Mouse (Mus musculus) mouse embryonic stem cell (cell line): ENCODE measurements at regions not wholly inside any gene's neighbourhood (a gene's known extent, or its start where the extent isn't known, plus 50 kb on each side); places are given as distances from the start of the nearest gene placed in this dataset.

Experiments used
- in situ Hi-C, 2 experiments: fragments of 300-500 bp; cut with MboI; formaldehyde crosslinking; loops; 1 replicate in 1 of 2; 3 replicates in 1 of 2; pipeline ENCODE4 v1.14.3; 2019 to 2020; ENCODE audit warnings: low sequenced_read_pairs in 2 of 2, low pct_unique_long_range_greater_than_20kb in 1 of 2, mixed read lengths in 1 of 2; ENCODE audit not compliant: unreplicated experiment in 1 of 2

DNA sequence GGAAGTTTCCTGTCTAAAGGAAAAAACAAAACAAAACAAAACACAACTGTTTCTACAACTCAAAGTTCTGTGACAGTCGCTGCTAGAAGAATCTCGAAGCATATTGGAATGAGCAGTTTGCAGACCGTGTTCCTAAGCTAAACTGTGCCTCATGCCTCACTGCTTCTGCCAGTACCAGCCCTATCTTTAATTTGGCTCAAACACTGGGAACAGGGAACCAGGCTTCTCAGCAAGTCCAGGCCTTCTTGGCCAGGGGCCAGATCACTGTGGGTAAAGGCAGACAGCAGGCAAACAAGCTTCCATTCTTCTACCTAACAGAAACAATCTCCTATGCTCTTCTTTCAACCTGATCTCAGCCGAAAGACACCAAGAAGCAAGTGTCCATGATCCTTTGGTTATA, 56.5 kb downstream of the Tmsb4x start:
- in situ Hi-C loops = no loop called here

DNA sequence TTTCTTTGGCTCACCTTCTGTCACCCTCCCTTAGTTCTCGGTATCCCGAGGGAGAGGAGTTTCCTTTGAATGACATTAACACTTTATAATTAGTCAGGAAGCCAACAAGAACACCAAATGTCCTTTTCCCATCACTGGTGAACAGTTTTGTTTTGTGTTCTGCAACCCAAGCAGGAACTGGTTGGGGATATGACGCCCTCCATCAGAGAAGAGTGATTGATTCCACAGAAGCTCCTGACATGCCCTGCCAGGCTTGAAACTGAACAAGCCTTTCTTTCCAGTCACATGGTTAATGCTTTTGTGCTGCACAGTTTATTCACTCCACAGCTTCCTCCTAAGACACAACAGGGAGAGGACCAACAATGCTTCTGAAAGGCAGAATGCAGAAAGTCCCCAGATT, 57.8 kb downstream of the Tmsb4x start:
- in situ Hi-C loops = no loop called here

DNA sequence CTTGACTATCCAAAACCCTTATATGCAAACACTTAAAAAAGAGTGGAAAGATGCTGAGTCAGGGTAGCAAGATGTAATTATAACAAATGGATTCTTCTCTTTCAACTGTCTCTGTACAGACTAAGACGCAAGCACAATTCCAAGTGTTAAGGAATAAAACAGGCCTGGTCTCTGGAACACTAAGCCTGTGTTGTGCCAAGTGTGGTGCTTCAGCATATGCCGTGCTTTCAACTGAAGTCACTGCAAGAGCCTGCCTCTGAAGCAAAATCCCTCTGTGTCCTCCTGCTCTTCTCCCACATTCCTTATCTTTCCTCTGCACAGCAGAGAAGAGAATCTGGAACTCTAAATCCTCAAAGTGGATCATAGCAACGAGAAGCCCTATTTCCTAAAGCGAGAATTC, 59.7 kb downstream of the Tmsb4x start:
- in situ Hi-C loops = no loop called here

DNA sequence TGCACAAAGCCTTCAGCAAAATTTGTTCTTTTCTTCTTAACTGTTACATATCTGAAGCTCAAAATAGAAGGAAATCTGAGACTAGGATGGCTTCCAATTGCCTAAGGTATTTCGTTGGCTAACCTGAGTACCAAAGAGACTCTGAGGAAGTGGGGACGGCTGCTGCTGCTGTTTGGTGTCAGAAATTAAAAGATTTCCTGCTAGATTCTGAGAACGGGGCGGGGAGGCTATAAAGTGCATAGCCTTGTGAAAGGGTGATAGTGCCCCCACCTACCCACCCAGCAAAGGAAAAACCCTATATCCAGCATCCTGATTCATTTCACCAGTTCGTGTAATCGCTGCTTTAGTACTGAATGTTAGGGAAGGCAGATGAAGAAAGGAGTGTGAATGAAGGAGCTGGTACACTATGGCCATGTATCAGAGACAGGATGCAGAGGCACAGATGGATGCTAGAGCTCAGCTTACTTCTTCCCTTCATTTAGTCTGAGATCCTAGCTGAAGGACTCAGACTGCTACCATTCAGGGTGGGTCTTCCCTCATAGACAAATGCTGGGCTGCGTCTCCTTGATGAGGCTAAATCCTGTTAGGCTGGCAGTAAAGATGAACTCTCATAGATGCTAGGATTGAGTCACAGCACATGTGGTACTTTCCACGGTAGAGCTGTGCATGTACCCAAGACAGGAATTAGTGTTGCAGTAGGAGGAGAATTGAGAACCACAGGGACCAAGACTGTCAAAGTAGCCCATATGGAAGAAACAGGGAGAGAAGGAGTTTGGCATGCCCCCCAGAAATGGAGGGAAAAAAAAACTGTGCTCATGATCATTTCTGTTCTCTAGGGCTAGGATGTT, 62.4 kb downstream of the Tmsb4x start:
- in situ Hi-C loops = no loop called here

DNA sequence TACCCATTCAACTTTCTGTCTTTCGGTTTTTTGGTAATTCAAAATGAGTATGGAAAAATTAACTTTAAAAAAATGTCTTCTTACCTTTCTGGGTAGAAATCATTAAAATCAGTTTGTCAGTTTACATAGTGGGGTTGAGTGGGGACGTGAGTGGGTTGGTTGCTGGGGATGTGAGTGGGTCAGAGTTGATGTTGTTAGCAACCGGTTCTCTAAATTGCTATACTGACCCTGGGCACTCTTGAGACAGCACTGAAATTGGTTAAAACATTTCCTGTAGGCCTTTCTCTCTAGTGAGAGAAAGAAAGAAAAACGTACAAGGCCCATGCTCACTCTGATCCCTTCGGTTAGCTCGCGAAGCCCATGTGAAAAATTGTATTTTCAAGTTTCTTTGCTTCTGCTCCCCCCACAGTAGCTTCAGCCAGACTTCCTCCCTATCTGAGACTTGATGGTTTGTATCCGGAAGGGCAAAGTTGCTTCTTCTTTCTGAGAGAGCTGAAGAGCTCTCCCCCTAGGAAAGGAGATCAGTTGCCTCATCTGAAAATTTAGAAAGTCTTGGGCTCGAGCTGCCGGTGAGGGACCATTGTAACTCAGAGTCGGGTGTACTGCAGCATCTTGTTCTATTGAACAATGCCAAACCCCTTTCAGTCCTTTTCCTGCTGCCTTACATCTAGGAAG, 63.5 kb downstream of the Tmsb4x start:
- in situ Hi-C loops = no loop called here

DNA sequence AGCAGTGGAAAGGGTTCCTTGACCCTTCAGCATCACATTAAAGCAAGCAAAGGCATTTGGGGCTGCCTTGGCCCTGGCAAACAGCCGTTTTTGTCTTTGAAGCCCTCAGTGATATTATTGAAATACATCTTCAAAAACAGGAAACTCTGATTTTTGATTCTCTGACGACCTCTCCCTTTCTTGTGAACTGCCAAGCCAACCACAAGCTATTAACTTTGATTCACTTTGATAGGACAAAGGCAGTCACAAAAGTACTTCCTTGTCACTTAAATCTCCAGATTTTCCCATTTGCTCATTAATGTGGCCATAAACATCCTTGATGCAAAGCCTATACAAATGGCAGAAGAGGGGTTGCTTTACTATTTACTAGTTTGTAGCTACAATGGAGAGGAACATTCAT, 70.0 kb downstream of the Tmsb4x start:
- in situ Hi-C loops = no loop called here

DNA sequence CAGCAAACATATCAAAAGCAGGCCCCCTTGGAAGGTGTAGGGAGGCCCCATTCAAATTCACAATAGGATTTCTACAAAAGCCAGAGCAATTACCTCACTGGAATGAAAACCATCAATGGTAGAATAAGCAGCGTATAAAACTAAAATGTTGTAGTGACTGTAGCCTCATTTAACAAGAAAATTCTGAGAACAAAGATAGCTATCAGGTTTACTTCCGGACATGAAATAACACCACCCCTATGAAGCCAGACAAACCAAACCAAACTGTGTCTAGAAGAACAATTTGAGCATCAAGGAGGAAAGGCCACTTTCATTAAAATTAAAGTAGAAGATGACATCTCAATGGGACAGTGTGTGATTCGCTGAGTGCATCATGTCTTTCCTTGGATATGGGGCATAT, 74.9 kb downstream of the Tmsb4x start:
- in situ Hi-C loops = no loop called here

DNA sequence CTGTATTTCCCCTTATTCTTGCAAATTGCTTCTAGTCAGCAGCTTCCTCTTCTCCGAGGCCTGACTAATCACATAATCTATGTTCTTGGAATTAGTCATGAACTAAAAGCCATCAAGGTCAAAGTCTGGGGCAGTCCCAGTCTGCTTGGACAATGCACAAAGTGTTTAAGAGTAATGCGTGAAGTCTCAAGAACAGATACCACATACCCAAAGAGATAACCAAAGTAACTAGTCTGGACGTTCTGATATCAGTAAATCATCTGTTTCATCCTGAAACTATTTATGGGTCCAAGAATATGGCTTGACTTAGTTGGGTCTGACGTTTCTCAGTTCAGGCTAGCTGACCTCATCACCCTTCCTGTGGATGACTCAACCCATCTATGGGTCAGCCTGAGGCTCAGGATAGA, 76.1 kb downstream of the Tmsb4x start:
- in situ Hi-C loops = no loop called here

DNA sequence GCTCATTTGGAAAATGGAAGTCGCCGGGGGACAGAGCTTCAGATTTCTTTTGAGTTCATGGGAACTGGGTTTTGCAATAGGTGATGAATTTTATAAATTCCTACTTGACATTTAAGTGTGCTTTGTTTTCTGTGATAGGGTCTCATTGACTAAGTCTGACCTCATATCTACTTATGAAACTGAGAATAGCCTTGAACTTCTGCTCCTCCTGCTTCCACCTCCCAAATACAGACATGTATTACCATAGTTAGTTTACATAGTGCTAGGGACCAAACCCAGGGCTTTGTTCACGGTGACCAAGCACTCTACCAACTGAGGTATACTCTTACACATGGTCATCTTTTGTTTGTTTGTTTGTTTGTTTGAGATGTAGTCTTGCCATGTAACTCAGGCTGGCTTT, 77.8 kb downstream of the Tmsb4x start:
- in situ Hi-C loops = no loop called here

DNA sequence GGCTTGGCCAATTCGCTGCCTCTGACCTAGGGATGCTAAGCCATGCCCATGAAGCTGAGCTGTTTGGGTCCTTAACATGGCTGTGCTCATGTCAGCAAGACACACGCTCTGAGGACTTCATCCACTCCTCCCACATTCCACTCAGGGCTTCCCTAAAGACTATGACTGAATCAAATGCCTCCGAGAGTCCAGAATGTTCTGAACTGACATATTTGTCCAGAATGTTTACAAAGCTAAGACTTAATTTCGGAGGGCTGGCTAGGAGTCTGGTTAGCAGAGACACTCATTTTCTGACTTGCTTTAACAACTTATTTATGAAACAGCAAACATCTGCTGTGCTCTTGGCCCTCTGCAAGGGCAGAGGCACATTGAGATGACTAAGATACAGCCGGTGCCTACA, 78.5 kb downstream of the Tmsb4x start:
- in situ Hi-C loops = no loop called here

DNA sequence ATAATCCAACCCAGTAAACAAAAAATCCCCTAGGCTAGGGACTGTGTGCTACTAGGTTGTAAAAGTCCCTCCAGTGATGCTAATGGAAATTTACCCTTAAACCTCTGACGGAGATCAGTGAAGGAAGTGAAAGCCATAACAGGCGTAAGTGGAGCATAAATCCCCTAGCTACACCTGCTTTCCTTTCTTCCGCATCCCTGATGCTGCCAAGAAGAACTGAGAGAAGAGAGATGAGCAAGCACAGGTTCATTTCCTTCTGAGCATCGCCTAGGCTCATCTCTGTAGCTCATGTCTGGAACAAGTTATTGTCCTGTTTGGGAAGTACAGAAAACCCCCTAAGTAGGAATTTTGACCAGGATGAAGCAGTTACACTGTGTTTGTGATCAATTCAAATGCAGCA, 89.8 kb downstream of the Tmsb4x start:
- in situ Hi-C loops = no loop called here

DNA sequence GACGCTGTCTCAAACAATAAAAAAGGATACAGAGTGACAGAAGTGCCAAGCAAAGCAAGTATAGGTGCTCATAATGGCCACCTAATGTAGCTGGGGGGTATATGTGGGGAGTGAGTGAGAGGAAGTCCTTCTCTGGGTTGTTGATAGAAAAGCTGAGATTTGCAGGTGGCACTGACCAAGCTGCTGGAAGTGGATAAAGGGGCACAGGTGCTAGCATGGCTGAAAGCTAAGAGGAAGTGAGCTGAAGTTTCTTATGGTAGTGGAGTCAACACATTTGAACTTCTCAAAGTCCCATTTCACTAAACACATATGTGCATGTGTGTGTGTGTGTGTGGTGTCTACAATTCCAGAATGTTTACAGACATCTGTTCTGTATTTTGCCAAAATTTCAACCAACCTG, 94.0 kb downstream of the Tmsb4x start:
- in situ Hi-C loops = no loop called here

DNA sequence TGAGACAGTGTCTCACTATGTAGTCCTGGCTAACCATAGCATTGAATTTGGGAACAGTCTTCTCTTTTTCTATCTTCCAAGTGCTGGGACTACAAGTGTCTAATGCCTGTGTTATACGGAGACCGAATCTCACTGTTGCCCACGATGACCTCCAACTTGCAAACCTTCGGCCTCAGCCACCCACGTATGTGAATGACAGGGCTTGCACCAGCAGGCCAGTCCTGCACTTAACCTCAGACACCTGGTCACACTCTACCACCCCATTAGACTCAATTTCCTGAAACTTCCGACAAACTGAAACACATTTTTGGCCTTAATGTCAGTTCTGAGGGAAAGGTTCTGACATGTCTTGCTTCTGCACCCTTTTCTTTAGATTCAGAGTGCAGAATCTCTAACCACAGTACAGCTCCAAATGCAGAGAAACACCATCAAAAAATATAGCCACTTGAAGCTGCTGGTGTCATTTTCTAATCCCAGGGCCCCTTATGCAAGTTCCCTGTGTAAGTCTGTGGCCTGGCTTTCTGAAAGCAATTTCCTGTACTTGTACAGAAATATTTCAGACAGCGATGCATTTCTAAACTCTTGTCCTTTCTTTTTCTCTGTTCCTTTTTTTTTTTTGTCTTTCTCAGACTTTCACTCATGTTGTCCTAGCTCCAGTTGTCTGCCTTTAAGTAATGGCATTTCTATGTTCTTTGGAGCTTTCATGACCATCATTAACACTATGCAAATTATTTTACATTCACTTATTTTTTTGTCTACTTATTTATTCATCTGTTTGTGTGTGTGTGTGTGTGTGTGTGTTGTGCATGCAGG, 97.8 kb downstream of the Tmsb4x start:
- in situ Hi-C loops = no loop called here

DNA sequence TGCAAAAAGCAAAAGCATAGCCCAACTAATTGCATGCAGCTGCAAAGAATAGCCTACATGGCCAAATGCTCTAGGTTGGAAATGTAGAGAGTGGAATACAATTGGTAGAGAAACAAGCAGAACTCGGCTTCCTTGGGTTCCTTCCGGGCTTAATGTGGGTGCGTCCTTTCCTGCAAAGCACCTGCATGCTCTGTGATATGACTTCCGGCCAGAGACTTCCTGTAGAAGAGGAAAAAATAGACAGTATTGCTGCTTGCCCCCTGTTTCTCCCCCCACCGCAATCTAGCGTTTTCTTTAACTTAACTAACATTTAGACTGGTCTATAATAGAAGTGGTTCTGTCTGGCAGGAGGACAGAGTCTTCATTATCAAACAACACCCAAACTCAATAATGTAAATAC, 100.8 kb downstream of the Tmsb4x start:
- in situ Hi-C loops = no loop called here

DNA sequence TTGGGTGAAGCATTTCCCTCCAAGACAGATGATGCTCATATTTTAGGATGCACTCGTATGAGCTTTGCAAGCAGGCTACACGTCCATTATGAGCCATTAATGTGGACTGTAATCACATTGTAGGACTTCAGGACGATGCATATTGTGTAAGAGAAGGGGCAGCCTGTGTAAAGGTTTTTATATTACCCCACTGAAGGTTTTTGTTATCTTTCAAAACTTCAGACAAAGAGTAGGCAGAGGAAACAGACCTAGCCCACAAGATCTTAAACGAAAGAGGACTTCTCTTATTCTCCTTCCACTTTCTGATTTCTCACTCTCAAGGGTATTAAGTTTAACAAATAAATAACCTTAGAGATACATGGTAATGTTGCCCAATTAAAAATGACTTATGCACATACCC, 101.6 kb downstream of the Tmsb4x start:
- in situ Hi-C loops = no loop called here

DNA sequence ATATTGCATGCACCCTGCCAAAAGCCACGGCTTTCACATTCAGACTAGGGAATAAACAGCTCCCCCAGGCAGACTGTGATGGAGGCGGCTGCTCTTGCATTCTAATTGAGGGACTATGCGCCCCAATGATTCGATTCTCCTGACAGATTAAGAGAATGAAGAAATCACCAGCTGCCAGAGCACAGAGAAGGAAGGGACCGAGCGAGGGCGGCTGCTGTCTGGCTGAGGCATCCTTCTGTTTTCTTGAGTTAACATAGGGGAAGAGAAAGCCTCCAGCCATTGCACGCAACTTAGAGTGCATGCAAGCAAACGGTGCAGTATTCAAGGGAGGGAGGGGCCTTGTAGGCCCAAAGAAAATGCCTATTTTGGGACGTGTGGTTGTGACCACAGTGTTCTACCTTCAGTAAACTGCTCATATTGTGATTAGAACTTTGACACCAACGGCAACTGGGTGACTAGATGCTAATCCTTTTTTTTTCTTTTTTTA, 103.1 kb downstream of the Tmsb4x start:
- in situ Hi-C loops = no loop called here

DNA sequence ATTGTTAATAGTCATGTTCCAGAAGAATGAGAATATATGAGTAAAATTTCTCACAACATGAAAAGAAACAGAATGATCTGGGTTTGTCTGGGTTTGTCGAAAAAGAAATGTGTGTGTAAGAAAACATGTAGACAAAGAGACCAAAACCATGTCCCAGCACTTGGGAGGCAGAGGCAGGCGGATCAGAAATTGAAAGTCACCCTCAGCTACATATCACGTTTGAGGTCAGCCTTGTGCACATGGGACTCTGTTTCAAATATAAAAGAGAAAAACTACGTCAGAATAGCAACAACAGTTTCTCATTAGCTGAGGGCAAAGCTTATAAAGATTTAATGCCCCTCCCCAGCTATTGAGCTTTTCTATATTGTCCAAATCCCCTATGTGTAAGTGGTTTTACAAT, 103.8 kb downstream of the Tmsb4x start:
- in situ Hi-C loops = no loop called here

DNA sequence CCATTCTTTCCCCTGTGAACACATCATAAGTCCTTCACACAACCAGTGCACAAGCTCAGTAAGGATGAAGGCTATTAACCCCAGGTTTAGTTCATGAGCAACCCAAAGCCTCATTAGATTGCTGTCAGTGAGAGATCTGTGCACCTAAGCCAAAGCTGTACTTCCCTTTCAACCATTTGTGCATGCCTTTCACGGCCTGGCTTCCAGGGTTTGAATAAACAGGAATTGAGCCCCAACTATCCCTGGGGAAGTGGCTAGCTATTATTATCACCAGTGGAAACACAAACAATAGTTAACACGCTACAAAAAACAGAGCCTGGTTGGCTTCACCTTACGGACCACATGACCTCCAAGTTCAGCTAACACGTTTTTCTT, 104.9 kb downstream of the Tmsb4x start:
- in situ Hi-C loops = no loop called here

DNA sequence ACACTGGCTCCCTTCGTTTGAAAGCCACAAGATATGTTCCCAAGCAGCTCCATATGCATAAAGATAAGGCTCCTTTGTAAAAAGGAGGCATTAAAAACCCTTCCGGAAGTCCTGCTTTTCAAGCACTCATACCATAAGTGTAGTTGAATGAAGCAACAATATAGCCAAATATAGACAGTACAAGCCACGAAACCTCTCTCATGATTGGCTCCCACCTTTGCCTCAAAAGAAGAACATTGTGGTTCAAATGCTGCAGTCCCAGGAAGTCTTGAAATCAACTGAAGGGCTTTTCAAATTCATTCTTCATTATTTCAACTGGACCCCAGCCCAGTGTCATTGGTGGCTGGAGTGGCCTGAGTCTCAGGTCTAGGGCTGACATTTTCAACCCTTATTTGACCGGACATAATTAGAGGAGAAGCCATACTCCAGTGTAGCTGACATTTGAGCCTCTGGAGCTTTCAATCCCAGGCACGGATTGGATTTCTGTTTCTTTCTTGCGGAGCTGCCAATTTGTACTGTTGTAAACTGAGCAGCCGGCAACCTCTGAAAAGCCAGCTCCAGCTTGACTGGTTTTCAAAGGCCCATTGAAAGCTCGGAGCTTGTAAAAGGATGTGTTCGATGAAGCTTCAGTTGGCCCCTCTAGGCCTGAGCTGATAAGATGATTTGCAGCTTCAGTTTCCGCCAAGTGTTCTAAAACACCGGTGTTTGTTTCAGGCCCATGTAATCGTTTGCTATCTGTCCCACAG, 105.4 kb downstream of the Tmsb4x start:
- in situ Hi-C loops = no loop called here
